Mouse (Mus musculus) G1E (cell line): ENCODE measurements around the gene Zrsr1. TPM values are rescaled to one million over a fixed set of nuclear protein-coding genes. Genes with fewer than 3 reads are reported as not detected.

ENCODE experiments used
- ATAC-seq: 2 replicates; pipeline ENCODE4 v1.8.0; 2016; ENCODE audit warnings: mild to moderate bottlenecking; ENCODE audit not compliant: insufficient number of reproducible peaks, poor library complexity, low FRiP score, severe bottlenecking; ENCODE audit errors: extremely low read depth
- DNase-seq: peaks from one replicate; pipeline ENCODE4 v3.0.0; 2012; ENCODE audit warnings: low spot score
- H3K27me3 ChIP-seq: 2 replicates; pipeline ENCODE4 v1.6.1; 2012; ENCODE audit warnings: mild to moderate bottlenecking, low read length, inconsistent platforms; ENCODE audit not compliant: insufficient read depth
- H3K36me3 ChIP-seq: replicated peaks from 2 replicates; pipeline ENCODE3; 2012; ENCODE audit warnings: mild to moderate bottlenecking, inconsistent platforms
- H3K4me1 ChIP-seq: 2 replicates; pipeline ENCODE4 v1.6.1; 2012; ENCODE audit warnings: low read depth, low read length, inconsistent platforms, mixed read lengths; ENCODE audit not compliant: insufficient read depth
- H3K4me3 ChIP-seq: 2 replicates; pipeline ENCODE4 v1.5.1; 2012; ENCODE audit warnings: low read depth, mild to moderate bottlenecking, inconsistent platforms, low read length, moderate library complexity, mixed read lengths
- H3K9me3 ChIP-seq: replicated peaks from 2 replicates; pipeline ENCODE4 v1.6.1; 2012; ENCODE audit warnings: inconsistent platforms
- CTCF ChIP-seq: IDR thresholded peaks from 2 replicates; pipeline ENCODE4 v1.5.1; 2012; ENCODE audit warnings: low read depth, low read length, inconsistent platforms, mixed read lengths
- GATA1 ChIP-seq: IDR thresholded peaks from 2 replicates; pipeline ENCODE4 v1.6.1; 2012; ENCODE audit warnings: borderline replicate concordance, low read length, inconsistent platforms, mixed read lengths
- GATA2 ChIP-seq: IDR thresholded peaks from 2 replicates; pipeline ENCODE4 v1.6.1; 2012; ENCODE audit warnings: low read depth, low read length, inconsistent platforms, borderline replicate concordance
- POLR2AphosphoS5 ChIP-seq: IDR thresholded peaks from 2 replicates; pipeline ENCODE4 v1.6.1; 2012; ENCODE audit warnings: low read depth, low read length, inconsistent platforms; ENCODE audit not compliant: insufficient replicate concordance
- TAL1 ChIP-seq: conservative IDR thresholded peaks from 2 replicates; pipeline ENCODE4 v1.6.1; 2012; ENCODE audit warnings: low read depth, low read length, inconsistent platforms, mixed read lengths
- polyA plus RNA-seq: library from polyadenylated mRNA; stranded (reverse); fragments of >175 nt; gene quantifications from 2 replicates; pipeline ENCODE4 v1.2.3, GENCODE M21; 2012
- total RNA-seq, 2 experiments: library from RNA; stranded (forward) in 1 of 2; stranded (reverse) in 1 of 2; fragments of 200-1000 nt in 1 of 2; fragments of >200 nt in 1 of 2; fragmentation: Nextera tagmentation in 1 of 2; gene quantifications; 2 replicates each; pipeline ENCODE4 v1.2.3; 2014 to 2017

The Zrsr1 gene
- total and polyA plus RNA-seq, 3 experiments: 1.5 to 33.6 (median 10.4) TPM

DNA sequence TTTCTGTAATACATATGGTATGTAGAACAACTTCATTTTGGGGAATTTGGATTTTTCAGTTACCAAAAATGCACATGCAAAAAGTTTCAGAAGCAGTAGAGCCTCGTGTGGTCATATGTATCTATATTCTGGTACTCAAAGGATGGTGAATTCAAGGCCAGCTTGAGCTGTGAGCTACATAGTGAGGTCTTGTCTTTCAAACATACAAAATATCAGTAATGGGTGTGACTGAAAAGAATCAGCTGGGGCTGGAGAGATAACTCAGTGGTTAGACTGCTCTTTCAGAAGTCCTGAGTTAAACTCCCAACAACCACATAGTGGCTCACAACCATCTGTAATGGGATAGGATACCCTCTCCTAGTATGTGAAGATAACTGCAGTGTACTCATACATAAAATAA is 26.5 kb downstream of the Zrsr1 start:
- Histone ChIP-seq H3K4me1 (peaks cover 17% of the 10 kb centered on the region), H3K36me3 (peaks cover 93% of the 10 kb centered on the region), H3K9me3 (no peaks in the 10 kb centered on the region), H3K27me3 (no peaks in the 10 kb centered on the region), H3K4me3 (no peak overlapping the region)
- no peak for DNase-seq
- TF ChIP-seq CTCF: no peak
- TF ChIP-seq GATA2: no peak
- no peak for TF ChIP-seq GATA1
- no peak for TF ChIP-seq TAL1
- no peak for TF ChIP-seq POLR2AphosphoS5
- no peak for ATAC-seq

DNA sequence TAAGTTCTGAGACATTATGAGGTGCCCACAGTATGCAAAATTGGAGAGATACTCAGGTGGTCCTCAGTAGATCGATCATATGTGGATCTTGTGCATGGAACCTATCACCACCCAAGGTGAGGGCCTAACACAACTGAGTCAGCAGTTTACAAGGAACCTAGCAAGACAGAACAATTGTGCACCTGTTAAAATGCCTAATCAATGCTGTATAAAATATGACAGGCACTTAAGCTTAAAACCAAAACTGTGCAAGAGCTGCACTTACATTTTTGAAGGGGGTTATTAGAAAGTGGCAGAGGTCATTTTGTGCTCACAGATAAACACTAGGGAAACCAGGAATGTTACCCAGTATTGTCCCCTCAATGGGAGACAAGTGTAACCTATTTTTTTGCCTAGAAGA is 33.5 kb downstream of the Zrsr1 start:
- Histone ChIP-seq H3K4me3 (no peak overlapping the region), H3K36me3 (peaks cover 60% of the 10 kb centered on the region), H3K4me1 (peaks cover 14% of the 10 kb centered on the region), H3K27me3 (no peaks in the 10 kb centered on the region), H3K9me3 (no peaks in the 10 kb centered on the region)
- TF ChIP-seq TAL1 (no peak), CTCF (no peak), GATA1 (no peak), POLR2AphosphoS5 (no peak), GATA2 (no peak)
- ATAC-seq (no peak), DNase-seq (no peak)

DNA sequence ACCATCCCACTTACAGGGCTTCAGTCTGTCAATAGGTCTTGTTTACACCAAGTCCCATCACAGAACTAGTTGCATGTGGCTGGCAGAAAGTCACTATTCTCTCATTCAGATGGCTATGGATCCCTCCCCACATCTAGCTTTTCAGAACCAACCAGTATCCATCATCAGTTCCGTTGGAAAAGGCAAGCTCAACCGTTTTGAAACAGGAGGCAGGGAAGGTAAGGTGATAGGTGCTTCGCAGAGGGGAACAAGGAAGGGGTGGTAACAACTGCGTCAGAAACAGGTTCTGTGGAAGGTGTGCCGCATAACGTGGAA is 35.3 kb downstream of the Zrsr1 start:
- DNase-seq: no peak
- Histone ChIP-seq H3K36me3 (peaks cover 41% of the 10 kb centered on the region), H3K27me3 (no peaks in the 10 kb centered on the region), H3K4me3 (peak overlapping the region; percentile 75; the same call in 1 of the 2 replicates), H3K9me3 (no peaks in the 10 kb centered on the region), H3K4me1 (peaks cover 14% of the 10 kb centered on the region)
- TF ChIP-seq POLR2AphosphoS5 (no peak), CTCF (no peak), GATA1 (no peak), TAL1 (no peak), GATA2 (no peak)
- ATAC-seq: no peak

DNA sequence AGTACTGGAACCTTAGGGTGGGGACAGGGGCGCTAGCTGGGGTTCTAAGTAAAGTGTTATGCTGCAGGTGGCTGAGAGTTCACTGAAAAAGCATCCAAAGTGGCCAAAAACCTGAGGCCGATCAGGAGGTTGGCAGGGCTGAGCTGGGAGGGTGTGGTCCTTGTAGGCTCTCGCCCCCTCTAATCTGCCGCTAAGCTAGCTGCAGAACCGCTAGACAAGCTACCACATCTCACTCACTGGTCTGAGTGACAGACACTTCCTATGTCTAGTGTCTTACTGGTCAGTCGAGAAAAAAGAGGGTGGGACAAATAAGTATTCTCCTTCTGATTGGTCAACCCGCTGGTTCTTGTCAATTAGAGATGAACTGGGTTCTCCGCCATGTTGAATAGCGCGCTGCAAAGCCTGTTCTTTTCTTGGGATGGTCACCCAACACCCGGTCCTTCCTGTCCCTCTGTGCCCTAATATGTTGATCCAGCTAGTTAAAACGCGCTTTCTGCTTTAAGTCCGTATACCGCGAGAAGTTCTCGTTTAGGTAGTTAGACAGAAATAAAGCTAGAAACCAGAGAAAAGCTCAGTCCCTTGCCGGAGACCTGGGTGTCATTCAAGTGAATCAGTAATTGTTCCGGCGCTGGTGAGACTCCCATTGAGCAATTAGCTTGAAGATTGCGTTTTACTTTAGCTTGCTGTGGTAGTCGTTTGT is 35.8 kb downstream of the Zrsr1 start, which contains the start of gene Fam161a:
TSS of gene Fam161a (plus strand) at position 51 of the 700 bp plus-strand sequence.
- ATAC-seq (peak; percentile 88), DNase-seq (peak; percentile 91)
- Histone ChIP-seq H3K4me1 (peaks cover 14% of the 10 kb centered on the region), H3K27me3 (no peaks in the 10 kb centered on the region), H3K4me3 (peak within 1 kb of the TSS; percentile 75), H3K36me3 (peaks cover 36% of the 10 kb centered on the region), H3K9me3 (no peaks in the 10 kb centered on the region)
- TF ChIP-seq GATA2: no peak
- 0 out of 2 replicates have a peak, but pooled peaks have one; percentile 15 for TF ChIP-seq POLR2AphosphoS5

DNA sequence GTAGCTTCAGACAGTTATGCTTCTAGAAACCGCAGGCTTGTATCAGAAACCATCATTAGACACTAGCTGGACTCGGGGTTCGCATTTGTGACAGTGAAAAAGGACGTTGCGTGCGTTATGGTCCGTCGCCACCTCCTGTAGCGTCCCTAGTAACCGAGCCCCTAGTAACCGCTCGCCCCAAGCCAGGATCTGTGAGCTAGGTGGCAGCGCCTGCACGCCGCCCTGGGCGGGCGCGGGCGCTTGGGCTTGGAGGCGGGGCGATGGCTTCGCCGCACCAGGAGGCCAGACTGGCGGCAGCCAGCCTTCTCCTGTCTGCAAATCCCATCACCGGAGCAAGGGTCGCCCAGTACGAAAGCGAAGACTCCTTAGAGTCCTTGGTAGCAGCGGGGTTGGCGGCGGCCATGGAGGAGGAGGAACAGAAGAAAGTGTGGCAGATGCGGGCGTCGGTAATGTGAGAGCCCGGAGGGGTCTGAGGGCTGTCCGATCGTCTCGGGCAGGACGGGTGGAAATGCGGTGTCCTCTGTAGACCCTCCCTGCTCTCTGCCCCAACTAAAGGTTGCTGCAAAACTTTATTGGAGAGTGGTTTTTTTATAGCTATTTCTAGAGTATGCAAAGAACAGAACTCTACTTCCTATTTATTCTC is 36.5 kb downstream of the Zrsr1 start:
- peak; percentile 83 for DNase-seq
- TF ChIP-seq GATA2 (no peak), POLR2AphosphoS5 (no peak), TAL1 (no peak), GATA1 (no peak), CTCF (no peak)
- H3K27me3 ChIP-seq: no peaks in the 10 kb centered on the region
- H3K36me3 ChIP-seq: peaks cover 31% of the 10 kb centered on the region
- peaks cover 14% of the 10 kb centered on the region for H3K4me1 ChIP-seq
- peak overlapping the region; percentile 75 for H3K4me3 ChIP-seq
- ATAC-seq: peak; percentile 67; the same call in 1 of the 2 replicates
- no peaks in the 10 kb centered on the region for H3K9me3 ChIP-seq

DNA sequence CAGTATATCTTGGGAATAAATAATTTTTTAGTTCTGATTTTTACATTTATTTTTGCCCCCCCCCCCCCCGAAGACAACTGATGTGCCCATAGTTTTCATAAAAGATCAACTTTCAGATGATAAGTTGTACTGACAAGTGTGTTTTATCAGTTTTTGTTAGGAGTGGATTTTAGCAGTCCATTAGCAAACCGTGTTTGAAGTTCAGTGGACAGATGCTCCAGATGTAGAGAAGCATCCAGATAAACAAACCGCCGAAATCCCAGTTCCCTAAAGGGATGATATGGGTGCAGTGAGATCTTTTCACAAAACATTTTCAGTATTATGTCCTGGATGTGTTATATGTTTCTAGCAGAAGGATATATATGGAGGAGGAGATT is 37.0 kb downstream of the Zrsr1 start:
- DNase-seq: no peak
- Histone ChIP-seq H3K4me3 (peak overlapping the region; percentile 75), H3K36me3 (peaks cover 25% of the 10 kb centered on the region), H3K4me1 (peaks cover 14% of the 10 kb centered on the region), H3K27me3 (no peaks in the 10 kb centered on the region), H3K9me3 (no peaks in the 10 kb centered on the region)
- ATAC-seq: no peak
- TF ChIP-seq POLR2AphosphoS5 (no peak), GATA2 (no peak), GATA1 (no peak), TAL1 (no peak), CTCF (no peak)
